Mouse (Mus musculus) right cerebral cortex, postnatal 36 days (tissue): Measurements from ENCODE around the gene Gnai3.

Experiments
- DNase-seq, 2 experiments: peaks; one replicate each; pipeline ENCODE4 v3.0.0; 2022; ENCODE audit warnings: low spot score in 2 of 2, mixed read lengths in 1 of 2

Gene Gnai3

DNA sequence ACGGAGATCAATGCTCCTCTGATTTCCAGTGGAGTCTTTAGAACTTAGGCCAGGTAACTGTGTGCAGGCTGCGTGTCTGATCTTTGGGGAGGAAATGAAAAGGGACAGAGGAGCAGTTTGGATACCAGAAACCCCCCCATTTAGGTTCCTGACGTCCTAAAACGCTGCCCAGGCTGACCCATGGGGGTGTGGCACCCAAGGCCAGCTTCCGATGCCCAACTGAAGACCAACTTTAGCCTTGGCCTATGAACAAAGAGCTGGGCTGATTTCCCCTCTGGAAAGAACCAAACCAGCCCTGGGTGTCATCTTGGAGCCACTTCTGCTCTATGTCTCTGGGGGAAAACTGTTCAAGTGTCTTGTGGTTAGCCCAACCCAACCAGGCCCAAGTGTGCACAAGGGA is 18.1 kb upstream of the Gnai3 start:
- no peak for DNase-seq

- peak; percentile 61 to 81 for DNase-seq
Measured at GRCm38 (mm10) chr3:108158383-108159037, 12.6 kb upstream of the Gnai3 start.

- DNase-seq: peak; percentile 75 to 85
Measured at GRCm38 (mm10) chr3:108154656-108155055, 8.7 kb upstream of the Gnai3 start, which contains the start of gene Gpr61. Gene Gpr61 (minus strand): TSS chr3:108154882.

- no peak for DNase-seq
Measured at GRCm38 (mm10) chr3:108152290-108152689, 6.3 kb upstream of the Gnai3 start.

GRCm38 (mm10) chr3:108147386-108148235 is 1.7 kb upstream of the Gnai3 start:
- peak; percentile 78 to 80 for DNase-seq

DNA sequence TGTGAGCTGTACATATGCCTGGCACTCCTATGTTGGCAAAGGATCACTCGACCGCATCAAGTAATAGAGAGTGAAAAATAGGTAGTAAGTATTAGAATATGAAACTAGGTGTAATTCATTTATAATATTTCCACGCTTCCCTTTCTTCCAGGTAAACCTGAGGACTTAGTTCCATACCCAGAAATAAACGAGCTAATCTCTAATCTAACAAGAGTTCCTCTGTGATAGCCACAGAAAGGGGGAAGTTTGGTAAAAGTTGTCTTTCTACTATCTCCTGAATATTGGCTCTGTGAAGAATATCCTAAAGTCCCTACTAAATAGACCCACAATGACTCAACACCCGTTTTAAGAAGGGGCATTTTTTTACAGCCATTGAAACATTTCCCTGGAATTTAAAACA is 725 bp upstream of the Gnai3 start:
- no peak for DNase-seq

- DNase-seq: no peak
Measured at GRCm38 (mm10) chr3:108140786-108141185, 5.2 kb downstream of the Gnai3 start.

DNA sequence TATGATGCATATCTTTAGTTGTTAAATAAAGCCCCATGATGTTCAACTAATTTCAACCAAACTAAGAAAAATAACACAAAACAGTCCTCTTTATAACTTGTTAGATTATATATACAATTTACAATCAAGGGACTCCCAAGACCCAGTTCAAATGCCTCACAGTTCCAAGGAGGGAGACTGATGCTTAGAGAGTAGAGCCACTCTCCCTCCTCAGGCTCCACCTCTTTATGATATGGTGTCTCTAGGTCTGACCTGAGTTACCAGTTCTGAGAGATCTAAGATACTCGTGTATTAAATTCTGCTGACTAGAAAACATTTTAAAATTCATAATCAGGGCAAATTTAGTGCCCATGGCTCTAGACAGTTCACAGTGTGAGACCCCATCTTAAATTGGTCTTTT is 6.8 kb downstream of the Gnai3 start:
- no peak for DNase-seq

DNA sequence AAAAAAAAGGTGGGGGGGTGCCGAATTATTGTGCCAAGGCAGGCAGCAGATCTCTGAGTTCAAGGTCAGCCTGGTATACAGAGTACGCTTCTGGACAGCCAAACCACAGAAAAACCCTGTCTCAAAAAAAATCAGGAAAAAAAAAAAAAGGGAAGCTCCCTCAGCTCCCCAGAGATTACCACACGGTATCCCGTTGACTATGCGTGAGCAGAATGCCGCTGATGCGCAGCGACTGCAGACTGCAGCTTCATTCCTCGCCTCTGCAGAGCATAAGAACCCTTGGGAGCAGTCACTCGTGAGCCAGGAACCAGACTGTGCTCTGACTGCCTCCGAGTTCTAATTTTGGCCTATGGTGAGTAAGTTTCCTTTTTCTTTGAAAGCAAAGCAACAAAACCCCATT is 11.2 kb downstream of the Gnai3 start:
- peak; percentile 66 to 83 for DNase-seq

DNA sequence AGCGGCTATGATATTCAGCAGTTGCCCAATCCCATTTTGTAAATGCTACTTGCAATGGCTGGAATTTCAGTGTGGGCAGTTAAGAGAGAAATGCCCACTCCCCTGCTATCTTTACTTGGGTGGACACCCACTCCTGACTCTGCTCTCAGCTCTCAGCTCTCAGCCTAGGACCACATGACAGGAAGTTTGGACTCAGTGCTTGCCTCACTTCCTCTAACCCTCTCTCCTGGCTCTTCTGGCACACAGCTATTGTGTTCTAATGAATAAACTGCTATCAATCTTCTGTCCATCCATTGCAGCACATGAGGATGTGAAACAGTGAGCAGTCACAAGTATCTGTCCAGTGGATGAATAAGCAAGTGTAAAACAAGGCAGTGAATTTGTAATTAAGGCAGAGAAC is 13.5 kb downstream of the Gnai3 start:
- DNase-seq: no peak

DNA sequence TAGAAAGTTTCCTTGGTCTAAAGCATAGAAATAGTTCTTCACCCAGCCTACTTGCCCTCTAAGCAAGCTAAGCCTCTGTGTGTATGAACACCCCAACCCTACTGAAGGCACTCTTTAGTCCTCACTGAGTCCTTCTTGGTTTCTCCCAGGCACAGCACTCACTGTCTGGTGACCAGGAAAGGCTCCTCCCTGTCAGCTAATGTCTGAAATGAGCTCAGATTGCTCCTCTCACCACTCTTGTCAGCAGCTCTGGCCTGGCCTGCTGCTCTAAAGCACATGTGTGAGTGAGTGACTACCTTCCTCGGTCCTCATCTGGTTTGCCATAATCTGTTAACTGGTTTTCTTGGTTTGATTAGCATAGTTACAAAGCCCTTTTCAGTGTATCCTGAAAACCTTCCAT is 14.1 kb downstream of the Gnai3 start:
- DNase-seq: no peak

DNA sequence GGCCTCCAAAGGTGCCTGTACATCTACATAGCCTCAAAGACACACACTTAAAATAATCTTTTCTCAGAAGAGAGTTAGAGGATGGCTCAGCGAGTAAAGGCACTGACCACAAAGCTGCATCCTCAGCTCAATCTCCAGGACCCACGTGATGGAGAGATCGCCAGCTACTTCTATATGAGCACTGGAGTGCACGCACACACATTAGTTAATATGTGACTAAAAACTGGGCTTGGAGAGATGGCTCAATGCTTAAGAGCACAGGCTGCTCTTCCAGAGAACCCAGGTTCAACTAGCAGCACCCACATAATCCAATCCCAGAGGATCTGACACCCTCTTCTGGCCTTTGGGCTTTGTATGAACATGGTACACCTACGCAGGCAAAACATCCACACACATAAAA is 14.7 kb downstream of the Gnai3 start:
- DNase-seq: no peak

DNA sequence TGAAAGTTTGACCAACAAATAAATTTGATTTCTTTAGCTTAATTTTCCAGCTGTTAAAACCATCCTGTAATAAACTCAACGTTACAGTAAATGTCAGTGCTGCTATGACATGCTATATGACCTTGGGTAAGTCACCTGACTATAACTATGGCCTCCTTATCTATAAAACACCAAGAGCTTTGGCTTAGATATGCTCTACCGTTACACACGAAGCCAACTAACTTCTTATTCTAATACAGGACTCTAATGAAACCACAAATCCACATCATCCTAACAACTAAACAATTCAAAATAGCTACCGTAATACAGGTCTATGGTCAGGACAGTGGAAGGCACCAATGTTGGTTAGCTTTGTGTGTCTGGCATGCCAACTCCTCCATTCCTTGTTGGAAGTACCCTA is 16.1 kb downstream of the Gnai3 start:
- no peak for DNase-seq

DNA sequence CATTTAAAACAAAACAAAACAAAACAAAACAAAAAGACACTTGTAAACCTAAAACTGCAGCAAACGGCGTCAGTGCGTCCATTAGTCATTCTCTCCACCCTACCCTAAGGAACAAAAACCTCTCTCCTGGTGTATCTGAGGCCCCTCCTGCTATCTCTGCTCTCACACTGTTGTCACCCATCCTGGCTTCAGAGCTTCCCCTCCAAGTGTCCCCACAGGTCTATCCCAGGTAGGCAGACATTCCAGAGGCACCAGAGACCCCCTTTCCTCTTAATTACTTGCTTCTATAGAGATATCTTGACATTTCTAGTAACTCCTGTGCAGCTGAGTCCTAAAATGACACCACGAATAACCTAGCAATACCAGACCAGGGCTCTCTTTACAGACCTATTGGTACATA is 16.6 kb downstream of the Gnai3 start:
- no peak for DNase-seq

GRCm38 (mm10) chr3:108128520-108128919 is 17.4 kb downstream of the Gnai3 start:
- DNase-seq: no peak

- DNase-seq: no peak
Measured at GRCm38 (mm10) chr3:108126327-108126726, 19.6 kb downstream of the Gnai3 start.

- DNase-seq: no peak
Measured at GRCm38 (mm10) chr3:108124131-108124530, 21.8 kb downstream of the Gnai3 start.

DNA sequence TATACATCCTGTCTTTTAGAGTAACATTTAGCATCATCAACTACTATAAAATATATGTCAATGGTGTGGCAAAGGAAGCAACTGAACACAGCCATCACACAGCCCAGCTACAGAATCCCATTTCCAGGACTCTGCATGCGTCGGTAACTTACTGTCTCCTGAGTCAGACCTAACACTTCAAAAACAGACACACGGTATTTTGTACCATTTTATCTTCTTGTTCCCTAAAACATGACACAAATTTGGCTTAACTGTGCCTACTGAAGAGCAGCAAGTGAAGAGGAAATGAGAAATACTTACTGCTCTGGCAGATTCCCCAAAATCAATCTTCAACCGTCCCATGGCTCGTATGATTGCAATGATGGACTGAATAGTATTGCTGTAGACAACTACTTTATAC is 22.7 kb downstream of the Gnai3 start:
- DNase-seq: no peak

- DNase-seq: no peak
Measured at GRCm38 (mm10) chr3:108121101-108121500, 24.8 kb downstream of the Gnai3 start.

DNA sequence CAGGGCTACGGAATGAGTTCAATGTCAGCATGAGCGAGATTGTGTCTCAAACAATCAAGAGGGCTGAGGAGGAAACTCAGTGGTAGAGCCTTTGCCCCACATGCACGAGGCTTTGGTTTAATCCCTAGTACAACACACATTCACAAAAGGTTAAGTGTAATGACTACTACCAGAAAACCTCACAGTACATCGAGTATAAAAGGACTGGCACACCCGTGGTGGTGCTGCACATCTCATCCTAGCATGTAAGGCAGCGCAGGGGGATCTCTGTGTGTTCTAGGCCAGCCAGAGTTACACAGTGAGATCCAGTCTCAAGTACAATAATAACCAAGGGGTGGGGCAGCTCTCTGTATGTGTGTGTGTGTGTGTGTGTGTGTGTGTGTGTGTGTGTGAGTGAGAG is 28.5 kb downstream of the Gnai3 start:
- no peak for DNase-seq

GRCm38 (mm10) chr3:108113591-108114289 is 32.2 kb downstream of the Gnai3 start:
- no peak for DNase-seq

- DNase-seq: no peak
Measured at GRCm38 (mm10) chr3:108112666-108113065, 33.3 kb downstream of the Gnai3 start.

DNA sequence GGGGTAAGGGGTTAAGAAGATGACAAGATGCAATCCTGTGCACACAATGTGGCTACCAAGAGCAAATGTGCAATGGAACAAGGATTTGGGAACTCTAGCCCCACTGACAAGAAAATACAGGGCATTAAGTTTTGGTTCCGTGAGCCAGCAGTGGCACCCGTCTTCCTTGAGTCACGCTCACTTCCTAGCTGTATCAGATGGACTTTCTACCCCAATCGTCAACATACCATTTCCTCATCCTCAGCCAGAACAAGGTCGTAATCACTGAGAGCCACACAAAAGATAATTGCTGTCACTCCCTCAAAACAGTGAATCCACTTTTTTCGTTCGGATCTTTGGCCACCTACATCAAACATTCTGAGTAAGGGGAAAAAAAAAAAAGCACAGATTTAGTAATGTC is 33.7 kb downstream of the Gnai3 start:
- no peak for DNase-seq
